Mouse (Mus musculus): ENCODE data around the gene Ccdc173. TPM values are rescaled to one million over a fixed set of nuclear protein-coding genes. Genes with fewer than 3 reads are reported as not detected.

The Ccdc173 gene
- polyA plus RNA-seq, 1 experiment from 2014 or later = 2.0 TPM

- 71% methylated on average over 3 of the region's 3 CpGs for WGBS (ENCODE audit: insufficient replicate concordance)
- no peak for ATAC-seq (replicated peaks; ENCODE audit: insufficient number of reproducible peaks, low FRiP score, low TSS enrichment)
- H3K27me3 ChIP-seq (ENCODE audit: control insufficient read depth, insufficient read depth, low read length) = no peaks in the 10 kb centered on the region
Measured at GRCm38 (mm10) chr2:69716483-69716882, 72.9 kb downstream of the Ccdc173 start.

GRCm38 (mm10) chr2:69714126-69714525, 75.2 kb downstream of the Ccdc173 start:
- no peak for ATAC-seq (replicated peaks; ENCODE audit: insufficient number of reproducible peaks, low FRiP score, low TSS enrichment)
- H3K4me3 ChIP-seq (ENCODE audit: low read depth, low read length) = no peak overlapping the region
- WGBS (ENCODE audit: insufficient replicate concordance) = 69% methylated on average over 5 of the region's 5 CpGs
- H3K36me3 ChIP-seq (ENCODE audit: control insufficient read depth, insufficient read depth, low read length) = no peaks in the 10 kb centered on the region; the same call in 1 of the 2 replicates
- no peak overlapping the region for H3K4me2 ChIP-seq
- no peak overlapping the region for H3K27ac ChIP-seq (ENCODE audit: low read depth, low read length)
- no peaks in the 10 kb centered on the region for H3K4me1 ChIP-seq (ENCODE audit: control insufficient read depth, insufficient read depth, low read length)
- H3K9ac ChIP-seq (ENCODE audit: low read depth, low read length) = no peak overlapping the region
- no peaks in the 10 kb centered on the region for H3K27me3 ChIP-seq (ENCODE audit: control insufficient read depth, insufficient read depth, low read length)
- no peaks in the 10 kb centered on the region for H3K9me3 ChIP-seq (replicated peaks; ENCODE audit: control insufficient read depth, low read length)

More at GRCm38 (mm10) chr2:69716483-69716882, 72.9 kb downstream of the Ccdc173 start:
- Histone ChIP-seq H3K4me1 (ENCODE audit: control insufficient read depth, insufficient read depth, low read length) (no peaks in the 10 kb centered on the region), H3K9me3 (replicated peaks; ENCODE audit: control insufficient read depth, low read length) (no peaks in the 10 kb centered on the region), H3K36me3 (ENCODE audit: control insufficient read depth, insufficient read depth, low read length) (no peaks in the 10 kb centered on the region), H3K9ac (ENCODE audit: low read depth, low read length) (no peak overlapping the region), H3K4me2 (no peak overlapping the region), H3K27ac (ENCODE audit: low read depth, low read length) (no peak overlapping the region), H3K4me3 (ENCODE audit: low read depth, low read length) (no peak overlapping the region)

- Histone ChIP-seq H3K36me3 (ENCODE audit: control insufficient read depth, insufficient read depth, low read length) (no peaks in the 10 kb centered on the region; the same call in 1 of the 2 replicates), H3K27me3 (ENCODE audit: control insufficient read depth, insufficient read depth, low read length) (no peaks in the 10 kb centered on the region), H3K4me1 (ENCODE audit: control insufficient read depth, insufficient read depth, low read length) (no peaks in the 10 kb centered on the region), H3K9ac (ENCODE audit: low read depth, low read length) (peak overlapping the region; percentile 89; the same call in 1 of the 2 replicates), H3K27ac (ENCODE audit: low read depth, low read length) (no peak overlapping the region), H3K4me3 (ENCODE audit: low read depth, low read length) (peak overlapping the region; percentile 90), H3K9me3 (replicated peaks; ENCODE audit: control insufficient read depth, low read length) (no peaks in the 10 kb centered on the region), H3K4me2 (peak overlapping the region; percentile 78)
- ATAC-seq (replicated peaks; ENCODE audit: insufficient number of reproducible peaks, low FRiP score, low TSS enrichment) = no peak
- 37% methylated on average over 4 of the region's 4 CpGs for WGBS (ENCODE audit: insufficient replicate concordance)
Measured at GRCm38 (mm10) chr2:69713626-69714014, 75.8 kb downstream of the Ccdc173 start.

- peak; percentile 95 for ATAC-seq (replicated peaks; ENCODE audit: insufficient number of reproducible peaks, low FRiP score, low TSS enrichment)
Measured at GRCm38 (mm10) chr2:69712981-69713625, 76.3 kb downstream of the Ccdc173 start, which contains the start of gene Fastkd1. TSS of gene Fastkd1 (minus strand) at chr2:69713516.

GRCm38 (mm10) chr2:69712171-69712570, 77.2 kb downstream of the Ccdc173 start:
- H3K36me3 ChIP-seq (ENCODE audit: control insufficient read depth, insufficient read depth, low read length) = no peaks in the 10 kb centered on the region; the same call in 1 of the 2 replicates
- no peak overlapping the region for H3K9ac ChIP-seq (ENCODE audit: low read depth, low read length)
- no peaks in the 10 kb centered on the region for H3K4me1 ChIP-seq (ENCODE audit: control insufficient read depth, insufficient read depth, low read length)
- no peak overlapping the region for H3K4me2 ChIP-seq
- H3K9me3 ChIP-seq (replicated peaks; ENCODE audit: control insufficient read depth, low read length) = no peaks in the 10 kb centered on the region
- no peaks in the 10 kb centered on the region for H3K27me3 ChIP-seq (ENCODE audit: control insufficient read depth, insufficient read depth, low read length)
- peak overlapping the region; percentile 90; the same call in 1 of the 2 replicates for H3K4me3 ChIP-seq (ENCODE audit: low read depth, low read length)
- no peak overlapping the region for H3K27ac ChIP-seq (ENCODE audit: low read depth, low read length)
- WGBS (ENCODE audit: insufficient replicate concordance) = 91% methylated on average over 14 of the region's 14 CpGs
- ATAC-seq (replicated peaks; ENCODE audit: insufficient number of reproducible peaks, low FRiP score, low TSS enrichment) = no peak

More at GRCm38 (mm10) chr2:69712981-69713625, 76.3 kb downstream of the Ccdc173 start, which contains the start of gene Fastkd1:
- Histone ChIP-seq H3K27ac (ENCODE audit: low read depth, low read length) (peak within 1 kb of the TSS; percentile 90), H3K9me3 (replicated peaks; ENCODE audit: control insufficient read depth, low read length) (no peaks in the 10 kb centered on the region), H3K4me2 (peak within 1 kb of the TSS; percentile 78), H3K9ac (ENCODE audit: low read depth, low read length) (peak within 1 kb of the TSS; percentile 89), H3K4me1 (ENCODE audit: control insufficient read depth, insufficient read depth, low read length) (no peaks in the 10 kb centered on the region), H3K36me3 (ENCODE audit: control insufficient read depth, insufficient read depth, low read length) (no peaks in the 10 kb centered on the region; the same call in 1 of the 2 replicates), H3K4me3 (ENCODE audit: low read depth, low read length) (peak within 1 kb of the TSS; percentile 90), H3K27me3 (ENCODE audit: control insufficient read depth, insufficient read depth, low read length) (no peaks in the 10 kb centered on the region)
- WGBS (ENCODE audit: insufficient replicate concordance) = under 1% methylated on average over 39 of the region's 39 CpGs

Other genes with a start within 250 kb of the Ccdc173 start
- gene Lrp2, start 203.5 kb downstream of the Ccdc173 start, polyA plus RNA-seq (2014; fragmentation: Nextera tagmentation; extraction: Ambion mirVana) = 0.65 and 1.0 TPM in 2 replicates
- 11.1 and 12.4 TPM in 2 replicates for gene Bbs5, start 142.4 kb downstream of the Ccdc173 start, polyA plus RNA-seq (2014; fragmentation: Nextera tagmentation; extraction: Ambion mirVana)
- 14.6 and 16.4 TPM in 2 replicates for gene Klhl41, start 119.5 kb downstream of the Ccdc173 start, polyA plus RNA-seq (2014; fragmentation: Nextera tagmentation; extraction: Ambion mirVana)
- 23.5 and 24.4 TPM in 2 replicates for gene Fastkd1, start 76.1 kb downstream of the Ccdc173 start, polyA plus RNA-seq (2014; fragmentation: Nextera tagmentation; extraction: Ambion mirVana)
- 76.8 and 87.8 TPM in 2 replicates for gene Ppig, start 67.0 kb downstream of the Ccdc173 start, polyA plus RNA-seq (2014; fragmentation: Nextera tagmentation; extraction: Ambion mirVana)
- 23.4 and 23.7 TPM in 2 replicates for gene Phospho2, start within 50 bp of the Ccdc173 start, polyA plus RNA-seq (2014; fragmentation: Nextera tagmentation; extraction: Ambion mirVana)
- 53.7 and 62.6 TPM in 2 replicates for gene Klhl23, start 32.4 kb upstream of the Ccdc173 start, polyA plus RNA-seq (2014; fragmentation: Nextera tagmentation; extraction: Ambion mirVana)
- gene Ssb, start 72.0 kb upstream of the Ccdc173 start, polyA plus RNA-seq (2014; fragmentation: Nextera tagmentation; extraction: Ambion mirVana) = 229 and 233 TPM in 2 replicates
- gene Mettl5, start 96.0 kb upstream of the Ccdc173 start, polyA plus RNA-seq (2014; fragmentation: Nextera tagmentation; extraction: Ambion mirVana) = 34.7 and 36.4 TPM in 2 replicates
- gene Ubr3, start 107.7 kb upstream of the Ccdc173 start, polyA plus RNA-seq (2014; fragmentation: Nextera tagmentation; extraction: Ambion mirVana) = 13.8 and 14.7 TPM in 2 replicates
- gene Myo3b, start 249.6 kb upstream of the Ccdc173 start, polyA plus RNA-seq (2014; fragmentation: Nextera tagmentation; extraction: Ambion mirVana) = 0.21 and 0.30 TPM in 2 replicates

Measured in heart, embryonic 11.5 days (tissue).